28 mouse cellular contexts compared by ENCODE assay signal in the genomic region with DNA sequence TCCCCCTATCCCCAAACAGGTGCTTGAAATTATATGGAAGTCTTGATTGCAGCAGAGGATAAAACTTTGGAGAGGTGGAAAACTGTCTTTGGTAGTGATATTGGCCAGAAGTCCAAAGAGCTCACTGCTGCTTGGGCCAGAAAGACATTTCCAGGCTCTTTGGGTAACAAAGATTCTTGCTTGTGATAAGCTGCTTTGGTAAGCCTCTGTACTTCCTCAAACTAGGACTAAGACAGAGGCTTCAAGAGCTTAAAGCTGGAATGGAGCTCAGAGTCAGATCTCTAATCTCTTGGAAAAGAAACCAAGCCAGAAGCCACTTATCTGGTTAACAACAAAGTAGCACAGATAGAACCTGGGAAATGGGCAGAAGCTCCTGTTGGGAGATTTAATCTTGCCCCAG. TPM values are rescaled to one million over a fixed set of nuclear protein-coding genes. Genes with fewer than 3 reads are reported as not detected.
A peak's percentile ranks its signal among the peaks of the same experiment; 100 is the strongest.
DNase-seq lines count a peak whose midpoint lies in the region; ATAC-seq and TF ChIP-seq lines count a peak whose summit lies in the region.
"Had no signal": no experiment of that assay in that cellular context is flagged by ENCODE, and none has a peak within 500 bp of the region (broad histone marks: within the 10 kb centered on the region; RNA-seq: fewer than 3 reads in every experiment).

No protein-coding gene starts in this region.

- H3K27ac ChIP-seq in MEL (ENCODE audit: control insufficient read depth, low read depth, low read length) = no peak overlapping the region
- H3K27ac ChIP-seq in forebrain, embryonic 11.5 days (ENCODE audit: low read depth, low read length) = no peak overlapping the region
- H3K27ac ChIP-seq: embryonic facial prominence, embryonic 10.5 days; embryonic facial prominence, embryonic 13.5 days; forebrain, embryonic 10.5 days; heart, adult 2 months; heart, embryonic 10.5 days; heart, embryonic 13.5 days; hindbrain, embryonic 14.5 days; hindbrain, postnatal 0 days had no signal

- no peak for TF ChIP-seq CTCF in MEL (IDR thresholded peaks at IDR 0.05 in 2 of 3, conservative IDR thresholded peaks at IDR 0.05 in 1 of 3; ENCODE audit: control insufficient read depth in 1 of 3, insufficient read depth in 1 of 3, low read depth in 2 of 3, low read length in 3 of 3, poor library complexity in 1 of 3, severe bottlenecking in 1 of 3)

- no peak for TF ChIP-seq POLR2A in MEL (IDR thresholded peaks at IDR 0.05; ENCODE audit: control insufficient read depth in 1 of 2, insufficient read depth in 1 of 2, low read depth in 1 of 2, low read length in 2 of 2, poor library complexity in 1 of 2)

- no peak overlapping the region for H3K9ac ChIP-seq in MEL (ENCODE audit: control insufficient read depth, low read depth, low read length, poor library complexity, severe bottlenecking)
- H3K9ac ChIP-seq in forebrain, embryonic 11.5 days (ENCODE audit: low read length) = no peak overlapping the region
- H3K9ac ChIP-seq: embryonic facial prominence, embryonic 13.5 days; forebrain, postnatal 0 days; heart, embryonic 13.5 days; hindbrain, embryonic 14.5 days had no signal

- H3K9me3 ChIP-seq in MEL (replicated peaks; ENCODE audit: insufficient read depth, low read length) = no peaks in the 10 kb centered on the region
- no peaks in the 10 kb centered on the region for H3K9me3 ChIP-seq in forebrain, embryonic 11.5 days (ENCODE audit: control insufficient read depth, low read length)
- H3K9me3 ChIP-seq: embryonic facial prominence, embryonic 10.5 days; embryonic facial prominence, embryonic 13.5 days; forebrain, embryonic 10.5 days; heart, embryonic 10.5 days; heart, embryonic 13.5 days had no signal

- peak; percentile 59; the same call in 1 of the 2 replicates for ATAC-seq in granulocyte monocyte progenitor cell, adult 5-6 weeks (replicated peaks; ENCODE audit: poor library complexity, severe bottlenecking)
- ATAC-seq in frontal cortex, adult (ENCODE audit: low TSS enrichment) = no peak
- no peak for ATAC-seq in forebrain, embryonic 11.5 days (replicated peaks; ENCODE audit: low FRiP score)
- ATAC-seq: forebrain, embryonic 14.5 days; forebrain, postnatal 0 days; hindbrain, postnatal 0 days; inflammation-experienced regulatory T-cells, adult 6 months; intestine, embryonic 16.5 days had no signal

- DNase-seq in 416B (ENCODE audit: low read depth) (peak; percentile 54), MEL (ENCODE audit: low read depth, low spot score) (peak; percentile 47)
- no peak for DNase-seq in cerebellum, adult 18-20 months
- DNase-seq in forebrain, embryonic 11.5 days (ENCODE audit: low spot score) = no peak
- DNase-seq: adrenal gland, adult 2 months; adrenal gland, postnatal 25 days; cerebellum, adult 2 months; cerebellum, adult 9-11 months; cerebellum, postnatal 25 days; embryo, embryonic 11 days; forebrain, postnatal 0 days; gastrocnemius, postnatal 25 days; heart, adult 2 months; heart, postnatal 14 days; heart, postnatal 4 days; kidney, adult 18-20 months had no signal

- H3K4me2 ChIP-seq in forebrain, embryonic 11.5 days (ENCODE audit: low read depth, low read length, severe bottlenecking) = no peak overlapping the region
- H3K4me2 ChIP-seq: embryonic facial prominence, embryonic 13.5 days; heart, embryonic 13.5 days; hindbrain, embryonic 14.5 days had no signal

- no peak for TF ChIP-seq EP300 in MEL (IDR thresholded peaks at IDR 0.05; ENCODE audit: low read depth in 1 of 2, low read length in 2 of 2)

- peaks cover 0 to 31% of the 10 kb centered on the region in 2 experiments; a peak in 2 of 4 replicates for H3K36me3 ChIP-seq in MEL (ENCODE audit: control insufficient read depth in 1 of 2, insufficient read depth in 2 of 2, low read length in 2 of 2)
- H3K36me3 ChIP-seq in forebrain, embryonic 11.5 days (ENCODE audit: control insufficient read depth, insufficient read depth, low read length) = no peaks in the 10 kb centered on the region
- H3K36me3 ChIP-seq: embryonic facial prominence, embryonic 10.5 days; embryonic facial prominence, embryonic 13.5 days; forebrain, embryonic 10.5 days; heart, embryonic 10.5 days; heart, embryonic 13.5 days had no signal

- no peak for TF ChIP-seq RAD21 in MEL (IDR thresholded peaks at IDR 0.05; ENCODE audit: low read depth, low read length)

- no peaks in the 10 kb centered on the region for H3K79me2 ChIP-seq in MEL (ENCODE audit: control insufficient read depth, insufficient read depth, low read length, poor library complexity)

- peaks cover 0 to 2% of the 10 kb centered on the region in 2 experiments; a peak in 3 of 4 replicates for H3K27me3 ChIP-seq in MEL (ENCODE audit: control insufficient read depth in 1 of 2, insufficient read depth in 2 of 2, low read length in 2 of 2)
- H3K27me3 ChIP-seq in forebrain, embryonic 11.5 days (ENCODE audit: control insufficient read depth, insufficient read depth, low read length) = no peaks in the 10 kb centered on the region
- H3K27me3 ChIP-seq: embryonic facial prominence, embryonic 13.5 days; heart, embryonic 13.5 days had no signal

- H3K4me1 ChIP-seq in MEL (ENCODE audit: control insufficient read depth in 1 of 2, insufficient read depth in 2 of 2, low read length in 2 of 2) = peaks cover 13 to 20% of the 10 kb centered on the region in 2 experiments
- H3K4me1 ChIP-seq in forebrain, embryonic 11.5 days (replicated peaks; ENCODE audit: control insufficient read depth, insufficient read depth, low read length) = no peaks in the 10 kb centered on the region
- H3K4me1 ChIP-seq: embryonic facial prominence, embryonic 13.5 days had no signal

- H3K4me3 ChIP-seq in MEL (ENCODE audit: control insufficient read depth in 1 of 2, insufficient read depth in 1 of 2, low read depth in 2 of 2, low read length in 2 of 2) = no peak overlapping the region
- no peak overlapping the region for H3K4me3 ChIP-seq in forebrain, embryonic 11.5 days (ENCODE audit: low read depth, low read length)
- H3K4me3 ChIP-seq: embryonic facial prominence, embryonic 10.5 days; embryonic facial prominence, embryonic 13.5 days; forebrain, embryonic 10.5 days; heart, adult 2 months; heart, embryonic 10.5 days; heart, embryonic 13.5 days had no signal

TF ChIP-seq in MEL, 35 proteins besides CTCF, POLR2A, EP300 and RAD21:
- TF ChIP-seq RCOR1 (IDR thresholded peaks at IDR 0.05; ENCODE audit: low read depth, low read length) (peak; percentile 44; the same call in 1 of the 2 replicates), E2F4 (IDR thresholded peaks at IDR 0.05; ENCODE audit: borderline replicate concordance, low read depth, low read length) (no peak), ETS1 (IDR thresholded peaks at IDR 0.05; ENCODE audit: low read depth, low read length) (peak; percentile 22; the same call in 1 of the 2 replicates), GABPA (IDR thresholded peaks at IDR 0.05; ENCODE audit: low read depth, low read length) (no peak), GATA1 (IDR thresholded peaks at IDR 0.05; ENCODE audit: low read depth, low read length) (peak; percentile 90), POLR2AphosphoS5 (IDR thresholded peaks at IDR 0.05; ENCODE audit: borderline replicate concordance, low read depth, low read length) (no peak), POLR2AphosphoS2 (IDR thresholded peaks at IDR 0.05; ENCODE audit: low read length) (no peak), ZC3H11A (IDR thresholded peaks at IDR 0.05; ENCODE audit: low read depth, low read length) (no peak), TBP (IDR thresholded peaks at IDR 0.05; ENCODE audit: low read depth, low read length) (no peak), MEF2A (IDR thresholded peaks at IDR 0.05; ENCODE audit: extremely low read depth, insufficient replicate concordance, low read depth, low read length, poor library complexity, severe bottlenecking) (no peak)

RNA-seq across cellular contexts. Expression of a gene that starts 11.4 kb away (rescaled TPM):
- total RNA-seq in MEL (2012; rRNA removed) = 4.7 and 4.9 TPM in 2 replicates
- polyA plus RNA-seq in MEL (2012; ENCODE audit: insufficient read depth in 1 of 2, insufficient read length in 2 of 2, low read depth in 1 of 2, low replicate concordance in 2 of 2, missing spikeins in 1 of 2) = 1 to 10 TPM in 1 of 2 experiments, not detected in 1; 7.2 TPM
- 3.5 and 4.1 TPM in 2 replicates for total RNA-seq in granulocyte monocyte progenitor cell, adult 5-6 weeks (2014; fragmentation: Nextera tagmentation)
- total RNA-seq in granulocyte monocyte progenitor cell, adult 5-6 weeks (2017) = 5.9 and 8.1 TPM in 2 replicates
- polyA plus RNA-seq in forebrain, embryonic 11.5 days (2014; fragmentation: Nextera tagmentation; extraction: Ambion mirVana) = 10.8 and 11.7 TPM in 2 replicates

RNA-seq across cellular contexts. Expression of a gene that starts 16.7 kb away (rescaled TPM):
- total RNA-seq in MEL (2012; rRNA removed) = not detected in 2 replicates
- polyA plus RNA-seq in MEL (2012; ENCODE audit: insufficient read depth in 1 of 2, insufficient read length in 2 of 2, low read depth in 1 of 2, low replicate concordance in 2 of 2, missing spikeins in 1 of 2) = under 1 TPM in 1 of 2 experiments, not detected in 1; 0.03 TPM
- total RNA-seq in granulocyte monocyte progenitor cell, adult 5-6 weeks (2014; fragmentation: Nextera tagmentation) = 0.62 TPM in 1 of 2 replicates, not detected in the other
- not detected in 2 replicates for total RNA-seq in granulocyte monocyte progenitor cell, adult 5-6 weeks (2017)
- 4.1 and 5.8 TPM in 2 replicates for polyA plus RNA-seq in forebrain, embryonic 11.5 days (2014; fragmentation: Nextera tagmentation; extraction: Ambion mirVana)

RNA-seq across cellular contexts. Expression of a gene that starts 33.6 kb away (rescaled TPM):
- 16.2 and 18.7 TPM in 2 replicates for total RNA-seq in MEL (2012; rRNA removed)
- 10 to 100 TPM; 23.3 to 45.7 TPM for polyA plus RNA-seq in MEL (2012; ENCODE audit: insufficient read depth in 1 of 2, insufficient read length in 2 of 2, low read depth in 1 of 2, low replicate concordance in 2 of 2, missing spikeins in 1 of 2)
- total RNA-seq in granulocyte monocyte progenitor cell, adult 5-6 weeks (2014; fragmentation: Nextera tagmentation) = 43.7 and 43.8 TPM in 2 replicates
- total RNA-seq in granulocyte monocyte progenitor cell, adult 5-6 weeks (2017) = 45.7 and 58.0 TPM in 2 replicates
- polyA plus RNA-seq in forebrain, embryonic 11.5 days (2014; fragmentation: Nextera tagmentation; extraction: Ambion mirVana) = 78.8 and 79.1 TPM in 2 replicates

RNA-seq across cellular contexts. Expression of a gene that starts 35.9 kb away (rescaled TPM):
- total RNA-seq in MEL (2012; rRNA removed) = 2,338 and 2,523 TPM in 2 replicates
- polyA plus RNA-seq in MEL (2012; ENCODE audit: insufficient read depth in 1 of 2, insufficient read length in 2 of 2, low read depth in 1 of 2, low replicate concordance in 2 of 2, missing spikeins in 1 of 2) = 1,000 to 10,000 TPM in 1 of 2 experiments, not detected in 1; 2,530 TPM
- total RNA-seq in granulocyte monocyte progenitor cell, adult 5-6 weeks (2014; fragmentation: Nextera tagmentation) = 2,754 and 2,968 TPM in 2 replicates
- 1,150 and 1,165 TPM in 2 replicates for total RNA-seq in granulocyte monocyte progenitor cell, adult 5-6 weeks (2017)
- polyA plus RNA-seq in forebrain, embryonic 11.5 days (2014; fragmentation: Nextera tagmentation; extraction: Ambion mirVana) = 576 and 629 TPM in 2 replicates

RNA-seq across cellular contexts. Expression of a gene that starts 41.5 kb away (rescaled TPM):
- total RNA-seq in MEL (2012; rRNA removed) = 0.13 and 0.15 TPM in 2 replicates
- polyA plus RNA-seq in MEL (2012; ENCODE audit: insufficient read depth in 1 of 2, insufficient read length in 2 of 2, low read depth in 1 of 2, low replicate concordance in 2 of 2, missing spikeins in 1 of 2) = under 1 TPM in 1 of 2 experiments, not detected in 1; 0.45 TPM
- total RNA-seq in granulocyte monocyte progenitor cell, adult 5-6 weeks (2014; fragmentation: Nextera tagmentation) = 0.28 and 2.6 TPM in 2 replicates
- total RNA-seq in granulocyte monocyte progenitor cell, adult 5-6 weeks (2017) = 0.52 and 1.6 TPM in 2 replicates
- polyA plus RNA-seq in forebrain, embryonic 11.5 days (2014; fragmentation: Nextera tagmentation; extraction: Ambion mirVana) = 1.8 and 4.5 TPM in 2 replicates

Comparison
In these comparisons a context has a peak if more than half of its experiments do, and no peak if none do; other contexts are left out.
1. DNase-seq: peak in 416B (single experiment) and MEL (single experiment); none in cerebellum, adult 18-20 months (0 of 2) and forebrain, embryonic 11.5 days (single experiment).